Mouse (Mus musculus) brain, embryonic 14.5 days (tissue): ENCODE data around the gene Fam189a1. TPM values are rescaled to one million over a fixed set of nuclear protein-coding genes. Genes with fewer than 3 reads are reported as not detected.

Experiments used
- DNase-seq: peaks from one replicate; pipeline ENCODE4 v3.0.0-alpha.2; 2011; ENCODE audit warnings: low read depth
- CTCF ChIP-seq: fragments of 200-500 bp; IDR thresholded peaks from 2 replicates; pipeline ENCODE4 v1.5.1; 2012; ENCODE audit warnings: inconsistent platforms, mild to moderate bottlenecking, moderate library complexity, borderline replicate concordance; ENCODE audit not compliant: insufficient read depth, insufficient read length; ENCODE audit errors: extremely low read depth
- POLR2A ChIP-seq: fragments of 200-500 bp; IDR thresholded peaks from 2 replicates; pipeline ENCODE4 v1.6.1; 2012; ENCODE audit warnings: mild to moderate bottlenecking, inconsistent platforms, borderline replicate concordance; ENCODE audit not compliant: poor library complexity, insufficient read depth, insufficient read length, severe bottlenecking; ENCODE audit errors: extremely low read depth
- polyA plus RNA-seq: library from polyadenylated mRNA; depleted of rRNA; stranded (reverse); fragments of >200 nt; gene quantifications from 2 replicates; pipeline ENCODE4 v1.2.3, GENCODE M21; 2012

Gene Fam189a1
- polyA plus RNA-seq, 1 experiment: 34.3 TPM

- TF ChIP-seq POLR2A (no peak), CTCF (no peak)
- DNase-seq: no peak
These were observed 250.9 kb downstream of the Fam189a1 start for GRCm38 (mm10) chr7:64905506-64905905.

- peak; percentile 50 for DNase-seq
- no peak for TF ChIP-seq POLR2A
- TF ChIP-seq CTCF: no peak
These were observed 256.1 kb downstream of the Fam189a1 start for GRCm38 (mm10) chr7:64900249-64900648.

- no peak for DNase-seq
- TF ChIP-seq CTCF (no peak), POLR2A (no peak)
These were observed 259.8 kb downstream of the Fam189a1 start for GRCm38 (mm10) chr7:64896587-64896986.

GRCm38 (mm10) chr7:64895685-64896101, 260.7 kb downstream of the Fam189a1 start:
- no peak for DNase-seq
- TF ChIP-seq CTCF (no peak), POLR2A (no peak)

- no peak for DNase-seq
- TF ChIP-seq POLR2A (no peak), CTCF (no peak)
These were observed 265.2 kb downstream of the Fam189a1 start for GRCm38 (mm10) chr7:64891139-64891538.

- TF ChIP-seq CTCF: no peak
- no peak for TF ChIP-seq POLR2A
- DNase-seq: peak; percentile 93
These were observed 266.5 kb downstream of the Fam189a1 start for GRCm38 (mm10) chr7:64889919-64890318.

GRCm38 (mm10) chr7:64884187-64884862, 272.0 kb downstream of the Fam189a1 start:
- peak; percentile 88 for DNase-seq
- TF ChIP-seq POLR2A (no peak), CTCF (no peak)

- no peak for DNase-seq
- TF ChIP-seq POLR2A: no peak
- no peak for TF ChIP-seq CTCF
These were observed 274.1 kb downstream of the Fam189a1 start for GRCm38 (mm10) chr7:64882243-64882642.

- no peak for DNase-seq
- TF ChIP-seq CTCF: no peak
These were observed 275.0 kb downstream of the Fam189a1 start for GRCm38 (mm10) chr7:64881387-64881786.

GRCm38 (mm10) chr7:64880415-64880814, 276.0 kb downstream of the Fam189a1 start:
- TF ChIP-seq CTCF: no peak
- TF ChIP-seq POLR2A: no peak
- no peak for DNase-seq

- DNase-seq: no peak
- TF ChIP-seq CTCF (no peak), POLR2A (no peak)
These were observed 281.4 kb downstream of the Fam189a1 start for GRCm38 (mm10) chr7:64874941-64875340.

- no peak for TF ChIP-seq POLR2A
- DNase-seq: no peak
These were observed 283.1 kb downstream of the Fam189a1 start for GRCm38 (mm10) chr7:64873266-64873665.

- TF ChIP-seq CTCF: peak; percentile 13; the same call in 1 of the 2 replicates
- peak; percentile 88 for TF ChIP-seq POLR2A
- DNase-seq: peak; percentile 98
These were observed 283.6 kb downstream of the Fam189a1 start, which contains the start of gene Nsmce3 for GRCm38 (mm10) chr7:64872743-64873241. Gene Nsmce3, minus strand, starts transcription at chr7:64872997.

GRCm38 (mm10) chr7:64871987-64872742, 284.2 kb downstream of the Fam189a1 start:
- no peak for DNase-seq
- no peak for TF ChIP-seq POLR2A
- no peak for TF ChIP-seq CTCF

GRCm38 (mm10) chr7:64869549-64870065, 286.8 kb downstream of the Fam189a1 start:
- DNase-seq: no peak
- no peak for TF ChIP-seq CTCF
- TF ChIP-seq POLR2A: no peak
